Mouse (Mus musculus): Measurements from ENCODE around the gene Efcab12.

DNA sequence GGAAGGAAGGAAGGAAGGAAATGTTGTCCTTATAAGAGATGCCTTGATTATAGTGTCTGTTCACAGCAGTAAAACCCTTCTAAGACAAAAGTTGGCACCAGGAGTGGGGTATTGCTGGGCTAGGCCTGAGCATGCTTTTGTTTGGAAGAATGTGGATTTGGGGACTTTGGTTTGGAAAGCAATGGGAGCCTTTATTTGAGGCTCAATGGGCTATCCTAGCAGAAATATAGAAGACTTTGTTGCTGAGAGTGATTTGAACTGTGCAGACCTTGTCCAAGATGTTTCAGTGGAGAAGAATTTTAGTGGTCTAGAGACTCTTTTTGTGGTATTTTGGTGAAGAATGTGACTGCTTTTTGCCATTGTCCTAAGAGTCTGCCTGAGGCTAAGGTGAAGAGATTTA, 4.4 kb downstream of the Efcab12 start:
- TF ChIP-seq CTCF (IDR thresholded peaks at IDR 0.05; ENCODE audit: low read depth, low read length) (no peak), GATA1 (IDR thresholded peaks at IDR 0.05; ENCODE audit: borderline replicate concordance, low read length) (no peak), POLR2AphosphoS5 (IDR thresholded peaks at IDR 0.05; ENCODE audit: insufficient replicate concordance, low read depth, low read length) (no peak), TAL1 (conservative IDR thresholded peaks at IDR 0.05; ENCODE audit: low read depth, low read length) (no peak), GATA2 (IDR thresholded peaks at IDR 0.05; ENCODE audit: borderline replicate concordance, low read depth, low read length) (no peak)
